Comparison of ENCODE assay signal across 8 mouse cellular contexts in the genomic region with DNA sequence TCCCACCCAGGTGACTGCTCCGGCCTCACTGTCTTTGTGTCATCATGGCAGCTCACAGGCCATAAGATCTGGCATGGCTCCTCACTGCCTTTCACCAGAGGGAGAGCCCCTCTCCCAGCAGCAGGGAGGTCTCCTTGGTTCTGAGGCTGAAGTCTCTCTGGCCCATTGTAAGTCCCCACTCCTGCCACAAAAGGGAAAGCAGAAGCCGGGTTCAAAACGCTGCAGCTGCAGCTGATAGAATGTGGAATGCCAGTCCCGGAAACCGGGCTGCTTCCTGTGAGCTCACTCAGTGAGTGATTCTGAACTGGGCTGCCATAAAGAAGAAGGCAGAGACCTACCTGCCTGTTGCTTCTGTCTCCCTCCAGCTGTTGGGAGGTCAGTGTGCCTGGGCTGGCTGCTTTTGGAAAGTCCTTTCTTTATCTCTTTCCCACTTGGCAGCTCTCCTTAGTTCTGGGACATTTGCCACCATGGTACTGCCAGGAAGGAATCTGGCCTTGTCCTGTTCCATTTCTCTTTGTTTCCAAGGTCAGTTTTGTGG.
DNase-seq lines count a peak whose midpoint lies in the region; ATAC-seq and TF ChIP-seq lines count a peak whose summit lies in the region.
"Not testable (repeated sequence)": the region's sequence is repeated elsewhere in the genome, so short reads cannot be mapped to it uniquely, and the experiment has no call there.

No protein-coding gene starts in this region.

- WGBS in forebrain, embryonic 11.5 days: 31% methylated on average over 5 of the region's 5 CpGs
- WGBS in hindbrain, embryonic 14.5 days: 25% methylated on average over 5 of the region's 5 CpGs
- 58% methylated on average over 5 of the region's 5 CpGs for WGBS in liver, adult 2 months
- whole genome bisulfite sequencing in midbrain, embryonic 16.5 days: 20% methylated on average over 5 of the region's 5 CpGs

- not testable (repeated sequence) for TF ChIP-seq POLR2A in brain, embryonic 14.5 days (IDR thresholded peaks at IDR 0.05; ENCODE audit: borderline replicate concordance, extremely low read depth, insufficient read depth, insufficient read length, poor library complexity, severe bottlenecking); liver, adult 2 months (IDR thresholded peaks at IDR 0.05; ENCODE audit: extremely low read depth, insufficient read depth, low read length)

- peak; percentile 73 for DNase-seq in brain, embryonic 14.5 days (ENCODE audit: low read depth)
- not testable (repeated sequence) for DNase-seq in forebrain, embryonic 11.5 days (ENCODE audit: low spot score)
- peak; percentile 86 to 87 for DNase-seq in heart, adult 18-20 months
- peak; percentile 51 for DNase-seq in hindbrain, embryonic 14.5 days (ENCODE audit: low spot score)
- peak; percentile 7 for DNase-seq in layer of hippocampus, adult 9-10 months (ENCODE audit: low spot score)
- peak; percentile 63 for DNase-seq in liver, adult 2 months (ENCODE audit: extremely low read depth, low read depth, low spot score)
- peak; percentile 73 for DNase-seq in testis, postnatal 14 days (ENCODE audit: low spot score)

- not testable (repeated sequence) for H3K27ac ChIP-seq in forebrain, embryonic 11.5 days (ENCODE audit: low read depth, low read length); hindbrain, embryonic 14.5 days; liver, adult 2 months (replicated peaks; ENCODE audit: insufficient read depth, low read depth, low read length); midbrain, embryonic 16.5 days (ENCODE audit: low read length)

- H3K4me3 ChIP-seq in forebrain, embryonic 11.5 days (ENCODE audit: low read depth, low read length); hindbrain, embryonic 14.5 days (replicated peaks; ENCODE audit: low read length); liver, adult 2 months (ENCODE audit: insufficient read depth, low read depth, low read length); midbrain, embryonic 16.5 days (ENCODE audit: low read depth, low read length): not testable (repeated sequence)

- H3K9ac ChIP-seq in forebrain, embryonic 11.5 days (ENCODE audit: low read length); hindbrain, embryonic 14.5 days; liver, adult 2 months (ENCODE audit: low read depth, low read length); midbrain, embryonic 16.5 days (ENCODE audit: low read depth, low read length): not testable (repeated sequence)

- peak; percentile 34 for ATAC-seq in forebrain, embryonic 11.5 days (replicated peaks; ENCODE audit: low FRiP score)
- peak; percentile 68 for ATAC-seq in hindbrain, embryonic 14.5 days (ENCODE audit: low FRiP score)
- peak; percentile 68 for ATAC-seq in midbrain, embryonic 16.5 days

- H3K4me2 ChIP-seq in forebrain, embryonic 11.5 days (ENCODE audit: low read depth, low read length, severe bottlenecking); hindbrain, embryonic 14.5 days (replicated peaks); midbrain, embryonic 16.5 days (ENCODE audit: low read length): not testable (repeated sequence)

- not testable (repeated sequence) for H3K79me2 ChIP-seq in liver, adult 2 months (ENCODE audit: control insufficient read depth, insufficient read depth, low read length)

- TF ChIP-seq CTCF in brain, embryonic 14.5 days (IDR thresholded peaks at IDR 0.05; ENCODE audit: borderline replicate concordance, extremely low read depth, insufficient read depth, insufficient read length); liver, adult 2 months (IDR thresholded peaks at IDR 0.05; ENCODE audit: low read depth, low read length): not testable (repeated sequence)

- H3K4me1 ChIP-seq in forebrain, embryonic 11.5 days (replicated peaks; ENCODE audit: control insufficient read depth, insufficient read depth, low read length); hindbrain, embryonic 14.5 days (replicated peaks; ENCODE audit: control insufficient read depth, insufficient read depth, low read length); liver, adult 2 months (ENCODE audit: control insufficient read depth, insufficient read depth, low read length); midbrain, embryonic 16.5 days (ENCODE audit: control insufficient read depth, insufficient read depth, low read length): not testable (repeated sequence)

- H3K36me3 ChIP-seq in forebrain, embryonic 11.5 days (ENCODE audit: control insufficient read depth, insufficient read depth, low read length); hindbrain, embryonic 14.5 days (replicated peaks; ENCODE audit: control insufficient read depth, insufficient read depth); liver, adult 2 months (ENCODE audit: control insufficient read depth, insufficient read depth, low read length); midbrain, embryonic 16.5 days (ENCODE audit: control insufficient read depth, insufficient read depth, low read length): not testable (repeated sequence)

- not testable (repeated sequence) for H3K27me3 ChIP-seq in forebrain, embryonic 11.5 days (ENCODE audit: control insufficient read depth, insufficient read depth, low read length); hindbrain, embryonic 14.5 days (ENCODE audit: control insufficient read depth, insufficient read depth, low read length); liver, adult 2 months (ENCODE audit: control insufficient read depth, insufficient read depth, low read length); midbrain, embryonic 16.5 days (ENCODE audit: control insufficient read depth, insufficient read depth, low read depth, low read length)

- H3K9me3 ChIP-seq in forebrain, embryonic 11.5 days (ENCODE audit: control insufficient read depth, low read length); hindbrain, embryonic 14.5 days (ENCODE audit: control insufficient read depth, low read length); midbrain, embryonic 16.5 days (replicated peaks; ENCODE audit: control insufficient read depth, low read length, poor library complexity, severe bottlenecking): not testable (repeated sequence)
